Mouse (Mus musculus): ENCODE measurements around the gene Adcy1.
"Not testable (repeated sequence)": the region's sequence is repeated elsewhere in the genome, so short reads cannot be mapped to it uniquely, and the experiment has no call there.

The Adcy1 gene

DNA sequence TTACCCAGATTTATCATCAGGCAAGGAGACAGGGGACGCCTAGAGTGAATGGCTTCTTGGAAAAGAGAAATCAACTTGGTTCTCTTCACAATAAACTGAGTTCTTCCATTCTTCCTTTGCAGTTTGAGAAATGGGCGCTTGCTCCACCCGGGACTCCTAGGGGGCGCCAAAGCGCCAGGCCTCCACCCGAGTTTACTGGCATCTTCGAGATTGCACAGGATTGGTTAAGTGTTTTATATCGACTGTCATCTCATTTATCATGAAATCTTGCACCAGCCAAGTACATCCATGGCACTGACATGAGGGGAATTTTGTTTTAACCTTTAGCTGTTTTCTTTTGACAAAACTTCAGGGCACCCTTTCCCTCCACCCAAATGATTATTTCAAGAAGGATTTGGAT, 152.4 kb downstream of the Adcy1 start:
- peak in 1 of 2 experiments; percentile 60 for DNase-seq (ENCODE audit: low spot score in 2 of 2)

DNA sequence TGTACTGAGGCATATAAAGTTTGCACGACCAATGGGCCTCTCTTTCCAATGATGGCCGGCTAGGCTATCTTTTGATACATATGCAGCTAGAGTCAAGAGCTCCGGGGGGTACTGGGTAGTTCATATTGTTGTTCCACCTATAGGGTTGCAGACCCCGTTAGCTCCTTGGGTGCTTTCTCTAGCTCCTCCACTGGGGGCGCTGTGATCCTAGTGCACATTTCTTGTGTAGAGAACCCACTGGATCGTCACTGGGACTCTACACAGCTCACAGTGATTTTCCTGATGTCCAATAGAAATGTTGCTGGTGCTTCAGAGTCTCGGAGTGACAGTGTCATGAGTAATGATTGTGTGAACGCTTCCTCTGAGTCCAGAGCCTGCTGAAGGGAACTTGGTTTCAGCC, 158.5 kb downstream of the Adcy1 start:
- DNase-seq (ENCODE audit: low spot score in 2 of 2) = not testable (repeated sequence)

DNA sequence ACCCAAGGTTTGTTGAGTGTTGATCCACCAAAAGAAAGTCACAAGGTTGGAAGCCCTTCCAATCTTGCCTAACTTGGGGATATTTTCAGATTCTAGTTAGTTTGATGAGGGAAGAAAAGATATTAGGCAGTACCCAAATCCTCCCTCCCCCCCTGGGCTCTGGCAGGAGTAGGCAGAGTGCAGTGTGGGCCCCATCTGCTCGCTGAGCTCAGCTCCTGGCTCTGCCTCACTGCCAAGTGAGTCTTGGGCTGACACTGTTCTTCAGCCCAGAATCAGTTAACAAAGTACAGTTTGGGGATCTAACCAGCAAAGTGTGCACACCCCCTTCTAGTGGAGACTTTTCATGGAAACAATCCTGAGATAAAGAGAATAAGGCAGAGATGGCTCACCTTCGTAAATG, 162.9 kb downstream of the Adcy1 start:
- DNase-seq (ENCODE audit: low spot score in 2 of 2) = peak in 1 of 2 experiments; percentile 27

DNA sequence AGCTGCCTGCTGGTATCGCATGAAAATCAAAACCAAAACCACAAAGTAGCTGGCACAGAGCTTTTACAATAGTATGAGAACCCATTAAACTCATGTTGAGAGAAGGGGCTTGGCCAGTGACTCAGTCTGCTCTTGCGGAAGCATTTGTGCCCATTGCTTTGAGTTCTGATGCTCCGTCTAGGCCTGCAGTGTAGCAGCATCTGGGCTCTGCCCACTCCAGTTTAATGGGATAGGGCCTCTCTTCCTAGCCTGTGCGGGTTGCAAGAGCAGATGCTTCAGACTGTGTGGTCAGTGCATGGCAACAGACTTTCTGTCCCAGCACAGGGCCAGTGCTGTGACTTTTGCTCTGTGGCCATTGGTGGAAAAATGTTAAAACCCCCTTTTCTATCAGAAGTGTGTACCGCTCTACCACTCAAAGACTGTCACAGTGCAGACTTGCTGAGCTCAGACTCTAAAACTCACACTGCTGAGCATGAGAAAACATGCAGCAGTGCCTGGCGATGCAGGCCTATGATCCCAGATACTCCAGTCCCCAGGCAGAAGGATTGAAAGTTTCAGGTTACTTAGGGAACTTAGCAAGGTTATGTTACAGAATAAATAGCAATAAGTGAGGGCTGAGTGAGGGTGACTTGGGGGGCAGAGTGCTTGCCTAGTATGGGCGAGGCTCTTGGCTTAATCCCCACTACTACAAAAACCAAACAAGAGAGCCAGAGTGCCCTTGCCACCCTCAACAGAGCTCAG, 163.7 kb downstream of the Adcy1 start:
- DNase-seq (ENCODE audit: low spot score in 2 of 2) = no peak

DNA sequence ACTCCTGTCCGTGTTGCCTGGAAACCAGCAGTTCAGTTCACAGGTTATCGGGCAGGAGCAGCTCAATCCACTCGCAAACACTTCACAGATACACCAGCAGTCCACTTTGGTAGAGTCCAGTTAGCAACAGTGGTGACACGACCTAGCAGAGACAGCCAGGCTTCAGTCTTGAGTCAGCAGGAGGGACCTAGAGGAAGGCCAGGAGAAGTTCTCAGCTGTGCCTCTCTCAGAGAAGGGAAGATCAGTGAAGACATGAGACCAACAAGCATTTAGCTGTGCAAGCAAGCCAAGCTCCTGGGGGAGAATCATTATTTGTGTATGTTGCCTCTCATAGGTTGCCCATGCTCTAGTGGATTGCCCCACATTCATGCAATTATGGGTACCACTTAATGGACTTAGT, 164.8 kb downstream of the Adcy1 start:
- DNase-seq (ENCODE audit: low spot score in 2 of 2) = no peak
